Mouse (Mus musculus): Measurements from ENCODE around the gene Tmc2. TPM values are rescaled to one million over a fixed set of nuclear protein-coding genes. Genes with fewer than 3 reads are reported as not detected.

Gene Tmc2
- polyA plus RNA-seq, 1 experiment from 2014 or later = not detected

DNA sequence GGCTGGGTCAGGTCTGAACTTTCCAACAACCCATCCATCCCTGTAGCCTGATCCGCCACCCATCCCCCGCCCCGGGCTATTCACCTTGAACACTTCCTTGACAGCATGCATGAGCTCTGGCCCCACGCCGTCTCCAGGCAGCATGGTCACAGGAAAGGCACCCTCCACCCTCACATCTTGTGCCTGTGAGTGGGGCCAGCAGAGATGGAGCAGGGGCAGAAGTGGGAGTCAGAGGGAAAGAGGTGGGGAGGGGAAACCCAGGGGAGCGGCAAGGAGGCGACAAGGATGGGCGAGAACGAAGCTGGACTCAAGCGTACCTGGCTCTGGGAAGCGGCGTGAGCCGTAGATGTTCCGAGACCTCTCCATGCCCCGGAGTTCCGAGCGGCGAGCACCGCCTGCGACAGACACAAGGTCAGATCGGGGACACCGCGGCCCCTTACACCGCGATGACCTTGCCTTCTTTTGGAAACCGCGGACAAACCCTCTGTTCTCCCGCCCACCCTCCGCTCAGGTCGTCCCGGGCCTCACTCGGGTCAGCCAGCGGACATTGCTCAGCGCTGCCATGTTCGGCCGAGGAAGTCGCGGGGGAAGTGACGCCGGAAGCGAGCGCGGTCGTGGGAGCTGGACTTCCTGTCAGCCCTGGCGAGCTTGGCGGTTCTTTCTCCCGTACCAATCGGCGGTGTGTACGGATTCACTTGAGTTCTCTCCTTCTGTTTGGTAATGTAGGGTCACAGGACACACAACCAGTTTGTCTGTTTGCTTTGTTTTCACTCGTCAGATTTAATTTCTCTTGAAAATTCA is 89.1 kb downstream of the Tmc2 start, which contains the start of gene Idh3b:
Gene Idh3b (minus strand): TSS at position 694 of the 801 bp plus-strand sequence.
- peak within 1 kb of the TSS; percentile 92 for H3K9ac ChIP-seq
- H3K4me3 ChIP-seq = peak within 1 kb of the TSS; percentile 87
- peaks cover 11% of the 10 kb centered on the region for H3K4me1 ChIP-seq
- H3K27me3 ChIP-seq = no peaks in the 10 kb centered on the region
- ATAC-seq (ENCODE audit: insufficient number of reproducible peaks, insufficient read depth, low FRiP score, low TSS enrichment) = peak; percentile 73
- H3K27ac ChIP-seq = peak within 1 kb of the TSS; percentile 63
- no peaks in the 10 kb centered on the region for H3K9me3 ChIP-seq
- peak within 1 kb of the TSS; percentile 98 for H3K4me2 ChIP-seq (replicated peaks)
- 1% methylated on average over 51 of the region's 51 CpGs for WGBS
- H3K36me3 ChIP-seq = peaks cover 27% of the 10 kb centered on the region

DNA sequence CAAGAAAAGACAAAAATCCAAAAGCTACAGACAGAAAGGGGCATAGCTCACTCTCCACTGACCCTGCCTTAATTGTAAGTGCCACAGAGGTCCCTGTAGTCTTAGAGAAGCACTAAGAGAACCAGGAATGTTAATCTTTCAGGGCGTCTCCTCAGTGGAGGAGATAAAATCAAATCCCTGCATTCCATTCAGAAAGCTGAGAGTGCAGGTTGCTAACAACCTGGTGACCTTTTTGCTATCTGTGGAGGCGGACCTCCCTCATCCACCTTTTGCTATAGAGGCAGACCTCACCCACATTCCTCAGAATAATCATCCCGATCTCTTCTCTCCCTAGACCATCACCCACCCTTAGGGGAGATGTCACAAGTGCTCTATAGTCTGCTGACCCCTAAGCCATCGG is 94.1 kb downstream of the Tmc2 start:
- H3K4me1 ChIP-seq = peaks cover 19% of the 10 kb centered on the region
- H3K4me2 ChIP-seq (replicated peaks) = no peak overlapping the region
- ATAC-seq (ENCODE audit: insufficient number of reproducible peaks, insufficient read depth, low FRiP score, low TSS enrichment) = no peak
- no peaks in the 10 kb centered on the region for H3K36me3 ChIP-seq
- H3K27ac ChIP-seq = no peak overlapping the region
- no peak overlapping the region for H3K4me3 ChIP-seq
- no peaks in the 10 kb centered on the region for H3K9me3 ChIP-seq
- no peak overlapping the region for H3K9ac ChIP-seq
- H3K27me3 ChIP-seq = 0 out of 2 replicates have a peak, but pooled peaks cover 2% of the 10 kb centered on the region
- 62% methylated on average over 4 of the region's 4 CpGs for WGBS

DNA sequence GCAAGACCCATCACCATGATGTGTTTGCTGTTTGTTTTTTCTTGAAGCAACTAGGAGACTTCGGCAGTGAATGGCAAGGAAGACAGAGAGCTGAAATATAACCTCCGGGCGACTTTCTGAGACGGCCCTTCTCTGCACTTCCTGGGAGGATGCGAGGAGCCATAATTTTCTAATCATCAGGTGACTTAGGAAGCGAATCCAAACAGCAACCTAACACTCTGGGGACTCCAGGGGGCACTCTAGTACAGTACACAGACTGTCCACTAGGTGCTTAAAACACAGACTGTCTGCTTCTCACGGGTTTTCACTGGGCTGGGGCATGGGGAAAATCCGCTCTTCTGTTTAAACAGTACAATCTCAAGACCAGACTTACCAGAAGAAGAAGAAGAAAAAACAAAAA is 96.4 kb downstream of the Tmc2 start:
- Histone ChIP-seq H3K4me2 (replicated peaks) (no peak overlapping the region), H3K9ac (no peak overlapping the region), H3K4me3 (no peak overlapping the region), H3K36me3 (no peaks in the 10 kb centered on the region), H3K4me1 (peaks cover 31% of the 10 kb centered on the region), H3K9me3 (no peaks in the 10 kb centered on the region), H3K27me3 (peaks cover 14% of the 10 kb centered on the region), H3K27ac (no peak overlapping the region)
- ATAC-seq (ENCODE audit: insufficient number of reproducible peaks, insufficient read depth, low FRiP score, low TSS enrichment) = no peak
- WGBS = 9% methylated on average over 8 of the region's 8 CpGs

DNA sequence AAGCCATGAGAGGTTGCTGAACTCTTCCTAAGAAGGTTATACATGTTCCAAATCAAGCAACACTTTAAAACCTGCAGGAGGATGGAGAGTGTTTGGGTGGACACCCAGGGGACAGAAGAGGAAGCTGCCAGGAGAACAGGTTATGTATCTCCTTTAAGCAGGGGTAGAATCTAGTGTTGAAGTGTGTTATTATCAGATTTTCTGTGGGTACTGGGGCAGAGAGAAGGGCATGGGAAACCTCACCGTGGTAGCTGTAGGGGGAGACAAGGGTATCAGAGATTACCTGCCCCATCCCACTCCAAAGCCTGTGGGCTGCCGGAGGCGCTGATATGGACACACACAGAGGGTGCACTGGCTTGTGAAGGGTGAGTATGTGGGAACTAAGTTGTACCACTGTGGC is 98.0 kb downstream of the Tmc2 start:
- peak; percentile 12; the same call in 1 of the 2 replicates for ATAC-seq (ENCODE audit: insufficient number of reproducible peaks, insufficient read depth, low FRiP score, low TSS enrichment)
- WGBS = 67% methylated on average over 3 of the region's 3 CpGs
- H3K4me1 ChIP-seq = peaks cover 37% of the 10 kb centered on the region
- H3K9me3 ChIP-seq = no peaks in the 10 kb centered on the region
- no peak overlapping the region for H3K27ac ChIP-seq
- no peaks in the 10 kb centered on the region for H3K36me3 ChIP-seq
- H3K4me3 ChIP-seq = no peak overlapping the region
- H3K27me3 ChIP-seq = peaks cover 30% of the 10 kb centered on the region
- peak overlapping the region; percentile 65; the same call in 1 of the 2 replicates for H3K4me2 ChIP-seq (replicated peaks)
- H3K9ac ChIP-seq = no peak overlapping the region

DNA sequence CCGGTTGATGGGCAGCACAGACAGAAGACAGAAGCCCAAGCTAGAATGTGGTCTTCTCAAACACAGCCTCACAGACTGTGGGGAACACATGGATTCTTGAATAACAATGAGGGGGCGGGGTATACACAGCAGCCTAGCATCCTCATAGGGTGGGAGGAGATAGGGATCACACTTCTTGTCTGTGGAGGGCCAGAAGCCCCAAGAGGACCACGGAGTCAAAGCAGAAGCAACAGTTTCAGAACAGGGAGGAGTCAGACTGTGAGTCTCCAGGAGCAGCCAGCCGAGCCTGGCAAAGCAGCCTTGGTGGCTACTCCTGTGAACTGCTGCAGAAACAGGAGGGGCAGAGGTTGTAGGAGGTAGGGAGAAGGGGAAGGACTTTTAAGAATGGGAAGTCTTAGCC is 98.5 kb downstream of the Tmc2 start:
- Histone ChIP-seq H3K4me1 (peaks cover 37% of the 10 kb centered on the region), H3K27me3 (peaks cover 32% of the 10 kb centered on the region), H3K36me3 (no peaks in the 10 kb centered on the region), H3K9ac (no peak overlapping the region), H3K4me2 (replicated peaks) (peak overlapping the region; percentile 65; the same call in 1 of the 2 replicates), H3K4me3 (no peak overlapping the region), H3K27ac (no peak overlapping the region), H3K9me3 (no peaks in the 10 kb centered on the region)
- ATAC-seq (ENCODE audit: insufficient number of reproducible peaks, insufficient read depth, low FRiP score, low TSS enrichment) = peak; percentile 31; the same call in 1 of the 2 replicates
- 6% methylated on average over 4 of the region's 4 CpGs for WGBS

DNA sequence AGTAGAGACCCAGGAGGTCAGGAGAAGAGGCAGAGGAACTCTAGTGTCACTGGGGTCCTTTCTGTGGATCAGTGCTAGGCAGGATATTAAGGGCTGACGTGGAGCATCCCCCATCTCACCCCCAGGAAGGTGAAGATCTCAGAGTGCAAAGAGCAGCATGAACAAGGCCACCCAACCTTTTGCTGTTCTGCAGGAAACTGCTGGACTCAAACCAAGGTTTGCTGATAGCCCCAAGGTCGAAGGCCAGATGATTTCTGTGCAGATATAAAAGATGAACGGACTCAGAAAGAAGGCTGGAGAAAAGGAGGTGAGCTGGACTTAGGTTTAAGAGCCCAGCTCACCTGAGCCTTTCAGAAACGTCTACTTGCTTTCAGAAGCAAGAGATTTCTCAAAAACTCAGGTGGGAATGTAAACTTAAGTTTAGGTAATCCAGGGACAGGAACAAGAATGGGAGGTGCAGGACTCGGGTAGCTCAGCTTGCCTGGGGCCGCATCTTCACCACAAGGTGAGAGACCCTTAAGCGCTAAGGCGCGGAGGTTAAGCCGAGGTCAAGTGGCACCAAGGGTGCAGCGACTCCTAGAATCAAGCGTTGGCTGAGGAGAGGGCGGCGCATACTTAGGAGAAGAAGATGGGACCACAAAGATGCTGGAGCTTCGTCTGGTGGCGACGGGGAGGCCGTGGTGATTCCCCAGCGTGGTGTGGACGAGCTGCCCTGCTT is 99.4 kb downstream of the Tmc2 start:
- peaks cover 32% of the 10 kb centered on the region for H3K27me3 ChIP-seq
- H3K27ac ChIP-seq = peak overlapping the region; percentile 65
- no peaks in the 10 kb centered on the region for H3K9me3 ChIP-seq
- peak overlapping the region; percentile 81 for H3K9ac ChIP-seq
- H3K36me3 ChIP-seq = no peaks in the 10 kb centered on the region
- H3K4me1 ChIP-seq = peaks cover 37% of the 10 kb centered on the region
- peak overlapping the region; percentile 72 for H3K4me3 ChIP-seq
- no peak for ATAC-seq (ENCODE audit: insufficient number of reproducible peaks, insufficient read depth, low FRiP score, low TSS enrichment)
- H3K4me2 ChIP-seq (replicated peaks) = peak overlapping the region; percentile 65
- 8% methylated on average over 20 of the region's 20 CpGs for WGBS

DNA sequence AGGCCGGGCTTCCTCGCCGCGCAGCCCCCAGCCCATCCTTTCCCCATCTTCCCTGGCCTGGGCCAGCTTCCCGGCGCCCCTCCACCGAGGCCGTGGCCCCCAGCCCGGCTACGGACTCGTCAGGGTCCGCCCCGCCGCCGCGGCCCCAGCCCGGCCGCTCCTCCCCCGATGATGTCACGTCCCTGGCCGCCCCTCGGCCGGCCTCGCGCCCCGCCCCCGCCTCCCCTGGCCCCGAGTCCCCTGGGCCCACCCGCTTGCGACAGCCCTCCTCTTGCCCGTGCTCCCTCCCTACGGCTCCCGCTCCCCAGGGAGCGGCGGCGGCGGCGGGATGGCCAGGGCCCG is 99.9 kb downstream of the Tmc2 start, which contains the start of gene Ebf4:
Gene Ebf4 (plus strand): TSS at position 234 of the 342 bp plus-strand sequence.
- Histone ChIP-seq H3K36me3 (no peaks in the 10 kb centered on the region), H3K4me3 (peak within 1 kb of the TSS; percentile 72), H3K9me3 (no peaks in the 10 kb centered on the region), H3K27ac (peak within 1 kb of the TSS; percentile 65), H3K4me1 (peaks cover 37% of the 10 kb centered on the region), H3K27me3 (peaks cover 32% of the 10 kb centered on the region), H3K9ac (peak within 1 kb of the TSS; percentile 81), H3K4me2 (replicated peaks) (peak within 1 kb of the TSS; percentile 65)
- ATAC-seq (ENCODE audit: insufficient number of reproducible peaks, insufficient read depth, low FRiP score, low TSS enrichment) = peak; percentile 67
- 1% methylated on average over 21 of the region's 39 CpGs for WGBS

DNA sequence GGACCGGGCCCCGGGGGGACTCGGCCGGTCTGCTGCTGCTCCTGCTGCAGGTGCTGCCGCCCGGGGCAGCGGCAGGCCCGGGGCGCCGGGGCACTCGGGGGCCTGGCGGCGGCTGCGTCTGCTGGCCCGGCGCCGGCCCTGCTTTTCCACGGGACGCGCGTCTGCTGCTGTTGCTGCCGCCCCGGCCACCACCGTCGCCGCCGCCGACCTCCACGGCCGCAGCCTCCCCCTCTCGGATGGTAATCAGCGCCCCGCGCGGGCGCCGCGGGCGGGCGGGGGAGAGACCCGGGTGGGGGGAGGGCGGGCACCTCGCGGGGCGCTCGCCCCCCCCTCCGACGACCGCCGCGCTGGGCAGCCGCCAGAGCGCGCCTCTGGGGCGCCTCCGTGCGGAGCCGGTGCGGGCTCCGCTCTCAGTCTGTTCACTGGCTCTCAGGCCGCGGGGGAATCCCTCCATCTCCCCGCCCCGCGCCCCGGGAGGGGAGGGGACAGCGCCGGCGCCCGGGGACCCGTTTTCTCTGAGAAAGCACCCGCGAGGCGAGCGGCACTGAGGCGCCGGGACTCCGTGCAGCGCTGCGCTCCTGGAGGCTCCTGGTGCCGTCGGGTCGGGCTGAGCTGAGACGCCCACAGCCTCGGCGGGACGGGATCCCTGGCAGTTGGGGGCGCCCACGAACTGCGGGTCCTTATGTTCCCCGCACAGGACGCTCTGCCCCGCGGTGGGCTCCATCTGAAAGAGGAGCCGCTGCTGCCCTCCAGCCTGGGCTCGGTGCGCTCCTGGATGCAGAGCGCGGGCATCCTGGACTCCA is 100.5 kb downstream of the Tmc2 start:
- H3K36me3 ChIP-seq = no peaks in the 10 kb centered on the region
- H3K27me3 ChIP-seq = peaks cover 32% of the 10 kb centered on the region
- no peaks in the 10 kb centered on the region for H3K9me3 ChIP-seq
- H3K4me1 ChIP-seq = peaks cover 37% of the 10 kb centered on the region
- H3K4me3 ChIP-seq = peak overlapping the region; percentile 72
- peak; percentile 37 for ATAC-seq (ENCODE audit: insufficient number of reproducible peaks, insufficient read depth, low FRiP score, low TSS enrichment)
- WGBS = under 1% methylated on average over 70 of the region's 99 CpGs
- H3K27ac ChIP-seq = peak overlapping the region; percentile 65
- H3K4me2 ChIP-seq (replicated peaks) = peak overlapping the region; percentile 65
- H3K9ac ChIP-seq = peak overlapping the region; percentile 81

DNA sequence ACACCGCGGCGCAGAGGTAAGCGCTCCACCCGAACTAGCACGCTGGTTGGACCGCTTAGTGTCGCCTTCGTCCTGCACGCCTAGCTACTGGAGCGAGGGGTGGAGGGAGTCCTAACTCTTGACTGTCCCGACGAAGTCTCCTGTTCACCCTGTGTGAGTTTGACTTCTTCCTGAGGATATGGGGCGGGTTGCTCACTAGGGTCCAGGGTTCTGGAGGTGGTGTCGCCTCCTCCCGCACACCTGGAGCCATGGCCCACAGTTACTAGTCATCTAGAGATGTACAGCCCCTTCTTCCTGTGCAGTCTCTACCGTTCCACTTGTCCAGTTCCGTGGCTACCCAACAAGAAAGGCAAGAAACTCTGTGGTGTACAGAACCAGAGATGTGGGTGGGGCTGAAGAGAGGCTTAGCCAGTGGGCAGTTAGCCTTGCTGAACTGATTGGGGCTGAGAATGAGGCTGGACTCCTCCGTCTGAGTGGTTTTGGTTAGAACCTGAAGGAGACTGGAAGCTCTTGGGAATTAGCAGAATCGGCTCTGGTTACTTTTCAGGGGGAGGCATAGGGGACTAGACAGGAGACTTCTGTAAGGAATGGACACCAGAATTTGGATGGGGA is 101.2 kb downstream of the Tmc2 start:
- H3K4me3 ChIP-seq = peak overlapping the region; percentile 72
- WGBS = 2% methylated on average over 20 of the region's 20 CpGs
- peak overlapping the region; percentile 81 for H3K9ac ChIP-seq
- no peak; the same call in none of the 2 replicates for ATAC-seq (ENCODE audit: insufficient number of reproducible peaks, insufficient read depth, low FRiP score, low TSS enrichment)
- peaks cover 32% of the 10 kb centered on the region for H3K27me3 ChIP-seq
- H3K4me1 ChIP-seq = peaks cover 36% of the 10 kb centered on the region
- no peaks in the 10 kb centered on the region for H3K9me3 ChIP-seq
- peak overlapping the region; percentile 65 for H3K4me2 ChIP-seq (replicated peaks)
- H3K27ac ChIP-seq = 0 out of 2 replicates have a peak overlapping the region, but pooled peaks have one; percentile 65
- no peaks in the 10 kb centered on the region for H3K36me3 ChIP-seq

DNA sequence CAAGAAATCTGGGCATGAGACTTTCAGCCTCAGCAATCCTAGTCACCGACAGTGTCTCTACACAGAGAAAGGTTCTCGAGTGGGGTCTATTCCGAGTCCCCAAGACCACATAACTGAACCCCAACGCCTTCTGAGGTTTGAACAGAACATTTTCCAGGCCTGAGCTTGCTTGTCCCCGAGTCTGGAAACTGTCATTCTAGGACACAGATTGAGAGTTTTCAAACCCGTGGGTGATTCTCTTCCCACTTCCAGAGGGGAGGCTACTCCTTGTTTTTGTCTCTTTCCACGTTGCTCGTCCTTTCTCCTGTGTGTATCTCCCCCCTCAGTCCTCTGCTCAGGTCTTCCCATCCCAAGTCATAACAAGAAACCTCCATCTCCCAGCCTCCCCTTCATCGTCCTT is 102.6 kb downstream of the Tmc2 start:
- H3K4me2 ChIP-seq (replicated peaks) = no peak overlapping the region
- H3K4me1 ChIP-seq = peaks cover 32% of the 10 kb centered on the region
- H3K9ac ChIP-seq = no peak overlapping the region
- H3K9me3 ChIP-seq = no peaks in the 10 kb centered on the region
- H3K27me3 ChIP-seq = peaks cover 32% of the 10 kb centered on the region
- no peak overlapping the region for H3K27ac ChIP-seq
- no peak overlapping the region for H3K4me3 ChIP-seq
- WGBS = 82% methylated on average over 9 of the region's 9 CpGs
- H3K36me3 ChIP-seq = no peaks in the 10 kb centered on the region
- ATAC-seq (ENCODE audit: insufficient number of reproducible peaks, insufficient read depth, low FRiP score, low TSS enrichment) = no peak

DNA sequence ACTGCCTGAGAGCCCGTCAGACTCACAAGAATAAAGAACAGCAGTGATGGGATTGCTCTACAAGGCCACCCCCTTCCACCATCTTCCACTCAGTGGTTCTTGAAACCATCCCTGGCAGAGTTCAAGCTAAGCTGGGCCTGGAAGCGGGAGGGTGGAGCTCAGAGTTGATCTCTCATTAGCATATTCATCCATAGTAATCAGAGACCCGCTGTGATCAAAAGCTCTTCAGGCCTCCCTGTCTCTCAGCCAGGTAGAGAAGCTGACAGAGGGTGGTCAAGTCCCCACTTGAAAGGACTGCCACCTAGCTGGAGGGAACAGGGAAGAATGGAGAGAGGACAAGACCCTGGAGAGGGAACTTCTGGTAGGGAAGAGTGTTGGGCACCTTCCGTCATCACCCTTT is 108.0 kb downstream of the Tmc2 start:
- Histone ChIP-seq H3K9me3 (no peaks in the 10 kb centered on the region), H3K9ac (no peak overlapping the region), H3K36me3 (peaks cover 28% of the 10 kb centered on the region), H3K27ac (no peak overlapping the region), H3K4me3 (no peak overlapping the region), H3K27me3 (peaks cover 2% of the 10 kb centered on the region; the same call in 1 of the 2 replicates), H3K4me1 (no peaks in the 10 kb centered on the region), H3K4me2 (replicated peaks) (no peak overlapping the region)
- WGBS = 45% methylated on average over 4 of the region's 4 CpGs
- ATAC-seq (ENCODE audit: insufficient number of reproducible peaks, insufficient read depth, low FRiP score, low TSS enrichment) = no peak
